Mouse (Mus musculus) thymus, adult 2 months (tissue): ENCODE measurements around the gene Prkcb.

ENCODE experiments used
- CTCF ChIP-seq: fragments of 200-500 bp; IDR thresholded peaks from 2 replicates; pipeline ENCODE4 v1.5.1; 2012; ENCODE audit warnings: mild to moderate bottlenecking, control low read depth, low read length, moderate library complexity, borderline replicate concordance; ENCODE audit not compliant: control insufficient read depth, poor library complexity, insufficient read depth; ENCODE audit errors: extremely low read depth
- POLR2A ChIP-seq: fragments of 200-500 bp; IDR thresholded peaks from 2 replicates; pipeline ENCODE4 v1.6.1; 2012; ENCODE audit warnings: mild to moderate bottlenecking, low read length, control low read depth, moderate library complexity; ENCODE audit not compliant: control insufficient read depth, poor library complexity, insufficient read depth; ENCODE audit errors: extremely low read depth

- TF ChIP-seq CTCF, result no peak
- no peak for TF ChIP-seq POLR2A
Measured at GRCm38 (mm10) chr7:122320843-122321544, 32.4 kb downstream of the Prkcb start.
